Mouse (Mus musculus) neutrophil, adult 59 days (primary cell): ENCODE data around the gene Olfr1337. TPM values are rescaled to one million over a fixed set of nuclear protein-coding genes. Genes with fewer than 3 reads are reported as not detected.

Source experiments
- total RNA-seq, 2 experiments: library from RNA; stranded (reverse); gene quantifications; 1 replicate in 1 of 2; 2 replicates in 1 of 2; pipeline ENCODE4 v1.2.4; 2023

Gene Olfr1337
- not detected for total RNA-seq

GRCm38 (mm10) chr4:118782486-118782885 lies at the start of gene Olfr1337:
Olfr1337 (minus strand) TSS chr4:118782586.

DNA sequence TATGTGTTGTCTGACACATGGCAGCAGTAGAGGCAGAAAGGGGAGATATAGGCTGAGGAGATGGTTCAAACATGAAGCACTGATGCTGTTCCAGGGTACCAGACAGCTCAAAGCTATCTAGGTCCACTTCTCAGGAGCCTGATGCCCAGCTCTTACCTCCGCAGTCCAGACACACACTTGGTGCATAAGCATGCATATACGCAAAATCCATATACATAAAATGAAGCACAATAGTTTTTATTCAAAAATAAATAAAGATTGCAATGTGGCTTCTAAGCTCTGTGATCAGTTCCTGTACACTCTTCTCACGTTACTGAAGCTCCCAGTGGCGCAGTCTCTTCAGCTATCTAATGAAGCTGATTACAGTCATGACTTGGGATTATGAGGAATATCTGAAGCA lies 27.5 kb upstream of the Olfr1337 start, which contains the start of gene Olfr1335:
Gene Olfr1335, minus strand, starts transcription at position 101 of the 400 bp plus-strand sequence.

GRCm38 (mm10) chr4:118758637-118759036 lies 23.7 kb downstream of the Olfr1337 start, which contains the start of gene Olfr1338:
Olfr1338 (minus strand) TSS chr4:118758737.

DNA sequence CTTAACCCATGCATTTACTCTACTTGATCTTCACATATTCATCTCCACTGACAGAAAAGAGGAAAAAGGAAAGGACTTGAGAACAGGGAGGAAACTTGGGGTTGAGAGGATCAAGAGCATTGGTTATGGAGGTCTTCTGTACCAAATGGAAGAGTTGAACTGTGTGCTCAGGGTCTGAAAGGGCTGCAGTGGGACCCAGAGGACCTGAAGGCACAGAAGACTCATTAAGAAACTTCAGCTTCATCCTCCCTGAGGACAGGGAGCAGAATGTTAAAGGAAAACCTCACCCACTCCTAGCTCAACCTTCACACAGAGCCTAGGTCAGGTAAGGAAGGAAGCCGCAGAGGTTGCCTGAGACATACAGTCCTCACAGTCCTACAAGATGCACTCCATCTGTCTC lies 50.5 kb downstream of the Olfr1337 start, which contains the start of gene Olfr1339:
Gene Olfr1339, plus strand, starts transcription at position 301 of the 400 bp plus-strand sequence.

Other genes with a start within 250 kb of the Olfr1337 start
- gene Tmem125, start 238.5 kb downstream of the Olfr1337 start, total RNA-seq = not detected
- gene Cfap57, start 161.8 kb downstream of the Olfr1337 start, total RNA-seq = 1 to 10 TPM; 2.1 to 3.0 TPM
- gene Ebna1bp2, start 161.8 kb downstream of the Olfr1337 start, total RNA-seq = 10 to 100 TPM; 42.1 to 46.5 TPM
- gene Olfr62, start 123.6 kb downstream of the Olfr1337 start, total RNA-seq = not detected
- gene Olfr1342, start 89.8 kb downstream of the Olfr1337 start, total RNA-seq = not detected
- not detected for gene Olfr1341, start 79.1 kb downstream of the Olfr1337 start, total RNA-seq
- not detected for gene Olfr1340, start 62.4 kb downstream of the Olfr1337 start, total RNA-seq
- not detected for gene Olfr1339, start 50.4 kb downstream of the Olfr1337 start, total RNA-seq
- gene Olfr1338, start 23.8 kb downstream of the Olfr1337 start, total RNA-seq = not detected
- gene Olfr1335, start 27.4 kb upstream of the Olfr1337 start, total RNA-seq = not detected
- gene Olfr1333, start 53.7 kb upstream of the Olfr1337 start, total RNA-seq = not detected
- not detected for gene Olfr1331, start 82.1 kb upstream of the Olfr1337 start, total RNA-seq
- not detected for gene Olfr1330, start 106.0 kb upstream of the Olfr1337 start, total RNA-seq
- gene Olfr1329, start 134.9 kb upstream of the Olfr1337 start, total RNA-seq = not detected
- not detected for gene Olfr1328, start 156.0 kb upstream of the Olfr1337 start, total RNA-seq
- gene Lao1, start 179.0 kb upstream of the Olfr1337 start, total RNA-seq = not detected